Mouse (Mus musculus) cortical plate, adult 2 months (tissue): ENCODE data around the gene Ddx56. TPM values are rescaled to one million over a fixed set of nuclear protein-coding genes. Genes with fewer than 3 reads are reported as not detected.

Experiments
- H3K27ac ChIP-seq: fragments of 200-500 bp; 2 replicates; pipeline ENCODE4 v1.5.1; 2012; ENCODE audit warnings: low read length, control low read depth, inconsistent platforms; ENCODE audit not compliant: insufficient read depth
- H3K4me1 ChIP-seq: fragments of 200-500 bp; 2 replicates; pipeline ENCODE4 v1.6.1; 2011; ENCODE audit warnings: low read length; ENCODE audit not compliant: control insufficient read depth, insufficient read depth
- H3K4me3 ChIP-seq: fragments of 200-500 bp; 2 replicates; pipeline ENCODE4 v1.5.1; 2011; ENCODE audit warnings: mild to moderate bottlenecking, low read length, control low read depth; ENCODE audit not compliant: insufficient read depth
- CTCF ChIP-seq: fragments of 200-500 bp; IDR thresholded peaks from 2 replicates; pipeline ENCODE4 v1.5.1; 2011; ENCODE audit warnings: mild to moderate bottlenecking, control low read depth, low read length; ENCODE audit not compliant: insufficient read depth; ENCODE audit errors: extremely low read depth
- POLR2A ChIP-seq: fragments of 200-500 bp; IDR thresholded peaks from 2 replicates; pipeline ENCODE4 v1.6.1; 2011; ENCODE audit warnings: mild to moderate bottlenecking, low read length, control low read depth; ENCODE audit not compliant: insufficient read depth; ENCODE audit errors: extremely low read depth
- polyA plus RNA-seq: library from polyadenylated mRNA; depleted of rRNA; stranded (reverse); fragments of >200 nt; gene quantifications from 2 replicates; pipeline ENCODE4 v1.2.3, GENCODE M21; 2012; rRNA removed

The Ddx56 gene
- polyA plus RNA-seq, 1 experiment = 43.6 TPM

DNA sequence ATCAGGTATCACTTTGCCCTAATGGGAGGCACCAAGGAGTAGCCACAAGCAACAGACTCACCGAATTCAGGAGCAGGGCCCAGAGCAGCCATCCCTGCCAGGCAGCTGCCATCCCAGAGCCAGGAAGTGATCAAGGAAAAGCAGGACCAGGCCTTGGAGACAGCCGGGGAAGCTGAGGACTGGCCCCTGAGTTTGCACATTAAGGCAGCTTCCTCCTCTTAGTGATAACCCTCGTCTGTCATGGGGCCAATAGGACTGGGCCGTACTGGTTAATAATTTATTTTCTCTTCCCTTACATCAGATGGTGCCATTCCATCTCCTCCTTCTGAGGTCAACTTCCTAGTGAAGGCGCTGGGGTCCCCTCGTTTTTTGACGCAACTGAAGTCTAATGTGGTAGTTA lies 37.6 kb downstream of the Ddx56 start, which contains the start of gene Npc1l1:
Gene Npc1l1, minus strand, starts transcription at position 132 of the 400 bp plus-strand sequence.
- TF ChIP-seq POLR2A = no peak
- no peak for TF ChIP-seq CTCF
- no peaks in the 10 kb centered on the region for H3K4me1 ChIP-seq
- H3K27ac ChIP-seq = no peak within 1 kb of the TSS
- no peak within 1 kb of the TSS for H3K4me3 ChIP-seq

DNA sequence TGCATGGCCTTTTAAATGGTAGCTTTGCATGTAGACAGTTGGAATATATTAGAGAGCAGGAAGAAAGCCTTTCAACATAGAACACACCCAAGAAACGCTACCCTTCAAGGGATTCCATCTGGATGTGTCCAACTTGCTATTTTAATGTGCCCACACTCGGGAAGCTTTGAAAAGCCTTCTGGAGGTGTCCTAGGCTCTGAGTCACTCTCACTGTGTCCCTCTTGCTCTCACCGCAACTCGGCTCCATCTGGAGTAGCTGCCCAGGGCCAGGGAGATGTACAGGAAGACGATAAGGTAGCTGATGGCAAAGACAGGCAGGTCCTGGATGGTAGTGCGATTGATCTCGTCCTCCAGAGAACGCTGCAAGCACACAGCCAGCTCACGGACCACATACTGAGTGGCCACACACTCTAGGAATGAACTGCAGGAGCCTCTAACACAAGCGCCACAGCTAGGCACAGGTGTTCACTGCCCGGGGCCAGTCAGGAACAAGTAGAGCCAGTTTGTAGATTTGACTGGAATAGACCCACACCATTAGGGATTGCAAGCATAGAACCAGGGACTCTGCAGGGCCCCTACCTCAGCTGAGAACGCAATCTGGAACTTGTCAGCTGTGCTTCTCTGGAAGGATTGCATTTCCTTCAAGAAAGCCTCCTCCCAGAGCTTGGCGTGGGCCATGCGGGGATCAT lies 42.9 kb downstream of the Ddx56 start:
- TF ChIP-seq POLR2A (no peak), CTCF (no peak)
- Histone ChIP-seq H3K4me3 (no peak overlapping the region), H3K27ac (no peak overlapping the region), H3K4me1 (no peaks in the 10 kb centered on the region)

DNA sequence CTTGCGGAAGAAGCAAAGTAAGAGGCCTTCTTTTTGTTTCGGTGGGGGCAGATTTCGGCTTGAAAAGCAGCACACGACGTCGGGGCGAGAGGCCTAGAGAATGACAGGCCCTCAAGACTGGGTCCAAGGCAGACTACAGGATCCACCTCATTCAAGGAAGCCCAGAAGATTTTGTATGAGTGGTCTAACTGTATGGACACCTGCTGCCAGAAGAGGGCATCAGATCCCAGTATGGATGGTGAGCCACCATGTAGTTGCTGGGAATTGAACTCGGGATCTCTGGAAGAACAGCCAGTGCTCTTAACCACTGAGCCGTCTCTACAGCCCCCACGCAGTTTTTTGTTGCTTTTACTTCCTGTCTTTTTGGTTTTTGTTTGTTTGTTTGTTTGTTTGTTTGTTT lies 45.4 kb downstream of the Ddx56 start:
- no peak overlapping the region for H3K4me3 ChIP-seq
- TF ChIP-seq CTCF = no peak
- no peaks in the 10 kb centered on the region for H3K4me1 ChIP-seq
- no peak overlapping the region for H3K27ac ChIP-seq

- Histone ChIP-seq H3K4me3 (no peak overlapping the region), H3K4me1 (no peaks in the 10 kb centered on the region), H3K27ac (no peak overlapping the region)
- no peak for TF ChIP-seq POLR2A
Measured at GRCm38 (mm10) chr11:6219967-6220366, 47.6 kb downstream of the Ddx56 start.

DNA sequence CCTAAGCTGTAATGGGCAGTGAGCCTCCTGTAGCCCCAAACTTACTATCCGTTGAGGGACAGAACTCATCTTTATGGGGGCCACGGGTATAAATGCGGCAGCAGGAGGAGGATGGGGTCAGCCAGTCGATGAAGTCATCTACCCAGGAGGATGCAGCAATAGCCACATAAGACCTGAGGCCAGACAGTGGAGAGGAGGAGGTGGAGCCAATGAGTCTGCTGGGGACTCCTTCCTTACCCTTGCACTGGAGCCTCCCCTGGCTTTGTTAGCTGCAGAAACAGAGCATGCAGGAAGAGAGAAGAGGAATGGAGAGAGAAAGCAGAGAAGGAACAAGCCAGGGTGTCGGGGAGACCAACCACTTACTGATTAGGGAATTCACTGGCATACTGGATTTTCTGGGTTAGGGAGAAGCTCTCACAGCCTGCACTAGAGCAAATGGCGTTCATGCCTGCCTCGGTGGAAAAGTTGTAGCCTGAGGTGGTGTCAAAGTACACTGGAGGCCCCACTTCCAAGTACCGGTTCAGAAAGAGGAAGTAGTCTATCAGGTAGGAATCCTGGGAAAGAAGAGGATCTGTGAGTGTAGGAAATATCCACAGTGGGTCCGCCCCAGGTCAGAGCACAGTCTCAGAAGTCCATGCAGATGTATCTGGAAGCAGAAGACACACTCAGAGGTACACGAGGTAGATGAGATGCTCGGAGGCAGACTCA lies 49.2 kb downstream of the Ddx56 start:
- no peaks in the 10 kb centered on the region for H3K4me1 ChIP-seq
- no peak for TF ChIP-seq CTCF
- no peak for TF ChIP-seq POLR2A
- no peak overlapping the region for H3K27ac ChIP-seq
- H3K4me3 ChIP-seq = no peak overlapping the region

- Histone ChIP-seq H3K4me1 (no peaks in the 10 kb centered on the region), H3K27ac (no peak overlapping the region), H3K4me3 (no peak overlapping the region)
- TF ChIP-seq CTCF (no peak), POLR2A (no peak)
Measured at GRCm38 (mm10) chr11:6216834-6217233, 50.7 kb downstream of the Ddx56 start.

Other genes starting within 250 kb of the Ddx56 start
- gene Camk2b, start 201.4 kb downstream of the Ddx56 start, polyA plus RNA-seq = 499 and 547 TPM in 2 replicates
- gene A730071L15Rik, start 67.7 kb downstream of the Ddx56 start, polyA plus RNA-seq = 0.08 and 0.17 TPM in 2 replicates
- 112 TPM in 2 replicates for gene Nudcd3, start 67.4 kb downstream of the Ddx56 start, polyA plus RNA-seq
- 2.0 TPM in 2 replicates for gene Npc1l1, start 37.6 kb downstream of the Ddx56 start, polyA plus RNA-seq
- gene Tmed4, start 7.1 kb upstream of the Ddx56 start, polyA plus RNA-seq = 128 and 135 TPM in 2 replicates
- 154 TPM in 2 replicates for gene Ogdh, start 23.9 kb upstream of the Ddx56 start, polyA plus RNA-seq
- gene Zmiz2, start 121.3 kb upstream of the Ddx56 start, polyA plus RNA-seq = 105 and 108 TPM in 2 replicates
- 2,439 and 2,636 TPM in 2 replicates for gene Ppia, start 147.7 kb upstream of the Ddx56 start, polyA plus RNA-seq
- gene H2afv, start 176.7 kb upstream of the Ddx56 start, polyA plus RNA-seq = 81.7 and 83.3 TPM in 2 replicates
- gene Purb, start 208.1 kb upstream of the Ddx56 start, polyA plus RNA-seq = 103 and 109 TPM in 2 replicates